Mouse (Mus musculus) hindbrain, embryonic 16.5 days (tissue): ENCODE results near the gene Vezt. TPM values are rescaled to one million over a fixed set of nuclear protein-coding genes. Genes with fewer than 3 reads are reported as not detected.

ENCODE experiments used
- ATAC-seq: fragments of 200-750 bp; cut with Nextera tagmentation; 2 replicates; pipeline ENCODE4 v1.8.0; 2017; ENCODE audit warnings: moderate TSS enrichment, moderate library complexity
- H3K27ac ChIP-seq: fragments of 300-500 bp; sonication (generic); 2 replicates; pipeline ENCODE4 v1.5.1; 2014; ENCODE audit warnings: low read depth, mild to moderate bottlenecking, control low read depth, low read length, moderate library complexity
- H3K27me3 ChIP-seq: fragments of 300-500 bp; sonication (generic); replicated peaks from 2 replicates; pipeline ENCODE4 v1.6.1; 2014; ENCODE audit warnings: low read length; ENCODE audit not compliant: control insufficient read depth, insufficient read depth
- H3K36me3 ChIP-seq: fragments of 300-500 bp; sonication (generic); 2 replicates; pipeline ENCODE4 v1.6.1; 2014; ENCODE audit warnings: mild to moderate bottlenecking, low read length, moderate library complexity, mixed read lengths; ENCODE audit not compliant: control insufficient read depth, insufficient read depth
- H3K4me1 ChIP-seq: fragments of 300-500 bp; sonication (generic); 2 replicates; pipeline ENCODE4 v1.6.1; 2014; ENCODE audit warnings: low read depth, low read length; ENCODE audit not compliant: control insufficient read depth, insufficient read depth
- H3K4me2 ChIP-seq: fragments of 300-500 bp; sonication (generic); 2 replicates; pipeline ENCODE4 v1.6.1; 2014; ENCODE audit warnings: mild to moderate bottlenecking, low read length, control low read depth, moderate library complexity
- H3K4me3 ChIP-seq: fragments of 300-500 bp; sonication (generic); 2 replicates; pipeline ENCODE4 v1.5.1; 2014; ENCODE audit warnings: mild to moderate bottlenecking, low read length, control low read depth, moderate library complexity
- H3K9ac ChIP-seq: fragments of 300-500 bp; sonication (generic); 2 replicates; pipeline ENCODE4 v1.6.1; 2014; ENCODE audit warnings: low read depth, mild to moderate bottlenecking, control low read depth, low read length, moderate library complexity
- H3K9me3 ChIP-seq: fragments of 300-500 bp; sonication (generic); 2 replicates; pipeline ENCODE4 v1.6.1; 2014; ENCODE audit warnings: mild to moderate bottlenecking, low read length, moderate library complexity; ENCODE audit not compliant: control insufficient read depth
- WGBS: fragments of 180-500 bp; shearing (Covaris S2); extraction: QIAGEN DNeasy Blood & Tissue Kit; methylation state at CpG from one replicate; pipeline ENCODE4 v1.1.7; 2014; 5-methylcytosine and 5-hydroxymethylcytosine counted together
- polyA plus RNA-seq: library from polyadenylated mRNA; unstranded; fragments of >200 nt; fragmentation: Nextera tagmentation; extraction: Ambion mirVana; gene quantifications from 2 replicates; pipeline ENCODE4 v1.2.1, GENCODE M21; 2015

Vezt gene
- polyA plus RNA-seq, 1 experiment from 2014 or later = 54.0 TPM

- H3K9me3 ChIP-seq = no peaks in the 10 kb centered on the region
- peaks cover 4% of the 10 kb centered on the region; the same call in 1 of the 2 replicates for H3K36me3 ChIP-seq
- no peak for ATAC-seq
- H3K4me1 ChIP-seq = 0 out of 2 replicates have a peak, but pooled peaks cover 2% of the 10 kb centered on the region
- H3K27me3 ChIP-seq = no peaks in the 10 kb centered on the region
- H3K27ac ChIP-seq = no peak overlapping the region
- WGBS = 89% methylated on average over 4 of the region's 4 CpGs
- no peak overlapping the region for H3K4me3 ChIP-seq
- no peak overlapping the region for H3K4me2 ChIP-seq
- H3K9ac ChIP-seq = no peak overlapping the region
These were observed 14.6 kb downstream of the Vezt start for GRCm38 (mm10) chr10:94021059-94021458.

GRCm38 (mm10) chr10:94020587-94020986 is 15.0 kb downstream of the Vezt start:
- no peak overlapping the region for H3K4me3 ChIP-seq
- H3K27me3 ChIP-seq = no peaks in the 10 kb centered on the region
- 81% methylated on average over 5 of the region's 5 CpGs for WGBS
- H3K4me1 ChIP-seq = 0 out of 2 replicates have a peak, but pooled peaks cover 2% of the 10 kb centered on the region
- no peak overlapping the region for H3K27ac ChIP-seq
- ATAC-seq = no peak
- H3K9me3 ChIP-seq = no peaks in the 10 kb centered on the region
- no peak overlapping the region for H3K4me2 ChIP-seq
- H3K9ac ChIP-seq = no peak overlapping the region
- peaks cover 3% of the 10 kb centered on the region; the same call in 1 of the 2 replicates for H3K36me3 ChIP-seq

GRCm38 (mm10) chr10:94017455-94017854 is 18.2 kb downstream of the Vezt start:
- no peak overlapping the region for H3K4me3 ChIP-seq
- H3K9ac ChIP-seq = no peak overlapping the region
- 0 out of 2 replicates have a peak, but pooled peaks cover 2% of the 10 kb centered on the region for H3K4me1 ChIP-seq
- H3K36me3 ChIP-seq = no peaks in the 10 kb centered on the region
- no peak overlapping the region for H3K4me2 ChIP-seq
- H3K9me3 ChIP-seq = no peaks in the 10 kb centered on the region
- no peak overlapping the region for H3K27ac ChIP-seq
- 93% methylated on average over 8 of the region's 8 CpGs for WGBS
- no peaks in the 10 kb centered on the region for H3K27me3 ChIP-seq
- ATAC-seq = no peak

GRCm38 (mm10) chr10:94014200-94014599 is 21.4 kb downstream of the Vezt start:
- Histone ChIP-seq H3K4me2 (no peak overlapping the region), H3K4me1 (no peaks in the 10 kb centered on the region), H3K9ac (no peak overlapping the region), H3K36me3 (no peaks in the 10 kb centered on the region), H3K27me3 (no peaks in the 10 kb centered on the region), H3K9me3 (no peaks in the 10 kb centered on the region), H3K4me3 (no peak overlapping the region), H3K27ac (no peak overlapping the region)
- 74% methylated on average over 4 of the region's 4 CpGs for WGBS
- no peak for ATAC-seq

GRCm38 (mm10) chr10:94013196-94013595 is 22.4 kb downstream of the Vezt start:
- Histone ChIP-seq H3K9ac (no peak overlapping the region), H3K9me3 (no peaks in the 10 kb centered on the region), H3K27me3 (no peaks in the 10 kb centered on the region), H3K27ac (no peak overlapping the region), H3K4me1 (no peaks in the 10 kb centered on the region), H3K4me3 (no peak overlapping the region), H3K4me2 (no peak overlapping the region), H3K36me3 (no peaks in the 10 kb centered on the region)
- 45% methylated on average over 3 of the region's 3 CpGs for WGBS
- ATAC-seq = no peak

- no peaks in the 10 kb centered on the region for H3K4me1 ChIP-seq
- 68% methylated on average over 2 of the region's 2 CpGs for WGBS
- H3K4me3 ChIP-seq = no peak overlapping the region
- no peaks in the 10 kb centered on the region for H3K27me3 ChIP-seq
- no peak overlapping the region for H3K4me2 ChIP-seq
- peaks cover 2% of the 10 kb centered on the region for H3K36me3 ChIP-seq
- ATAC-seq = no peak
- H3K9me3 ChIP-seq = no peaks in the 10 kb centered on the region
- H3K27ac ChIP-seq = no peak overlapping the region
- H3K9ac ChIP-seq = no peak overlapping the region
These were observed 24.6 kb downstream of the Vezt start for GRCm38 (mm10) chr10:94011024-94011423.

- Histone ChIP-seq H3K4me2 (no peak overlapping the region), H3K4me1 (no peaks in the 10 kb centered on the region), H3K27me3 (no peaks in the 10 kb centered on the region), H3K9me3 (no peaks in the 10 kb centered on the region), H3K36me3 (peaks cover 6% of the 10 kb centered on the region), H3K27ac (no peak overlapping the region), H3K9ac (no peak overlapping the region), H3K4me3 (no peak overlapping the region)
- ATAC-seq = no peak
- 80% methylated on average over 3 of the region's 3 CpGs for WGBS
These were observed 25.5 kb downstream of the Vezt start for GRCm38 (mm10) chr10:94009991-94010679.

- 90% methylated on average over 2 of the region's 2 CpGs for WGBS
- Histone ChIP-seq H3K4me2 (no peak overlapping the region), H3K27ac (no peak overlapping the region), H3K4me1 (no peaks in the 10 kb centered on the region), H3K36me3 (peaks cover 10% of the 10 kb centered on the region), H3K27me3 (no peaks in the 10 kb centered on the region), H3K9me3 (no peaks in the 10 kb centered on the region), H3K4me3 (no peak overlapping the region), H3K9ac (no peak overlapping the region)
- no peak for ATAC-seq
These were observed 27.3 kb downstream of the Vezt start for GRCm38 (mm10) chr10:94008356-94008755.

- 87% methylated on average over 10 of the region's 10 CpGs for WGBS
- H3K9ac ChIP-seq = no peak overlapping the region
- H3K9me3 ChIP-seq = no peaks in the 10 kb centered on the region
- H3K4me3 ChIP-seq = no peak overlapping the region
- no peak overlapping the region for H3K27ac ChIP-seq
- H3K36me3 ChIP-seq = peaks cover 57% of the 10 kb centered on the region
- H3K4me1 ChIP-seq = no peaks in the 10 kb centered on the region
- ATAC-seq = no peak
- H3K4me2 ChIP-seq = no peak overlapping the region
- H3K27me3 ChIP-seq = no peaks in the 10 kb centered on the region
These were observed 35.4 kb downstream of the Vezt start for GRCm38 (mm10) chr10:94000223-94000622.
